ENCODE assay signal across 14 mouse cellular contexts in genomic region chr9:15487682-15488424, GRCm38 (mm10).
"Had no signal": no experiment of that assay in that cellular context is flagged by ENCODE, and none has a peak within 500 bp of the region (broad histone marks: within the 10 kb centered on the region; RNA-seq: fewer than 3 reads in every experiment).

No protein-coding gene starts in this region.

- H3K4me2 ChIP-seq: liver, embryonic 11.5 days; liver, embryonic 15.5 days; neural tube, embryonic 15.5 days had no signal

- H3K36me3 ChIP-seq: limb, embryonic 10.5 days; liver, embryonic 15.5 days; neural tube, embryonic 15.5 days had no signal

- H3K9me3 ChIP-seq: limb, embryonic 10.5 days; liver, embryonic 15.5 days; neural tube, embryonic 15.5 days had no signal

- DNase-seq: kidney, adult 11 months; lung, adult 2 months; lung, postnatal 10 days; midbrain, embryonic 14.5 days; right cerebral cortex, adult 18-20 months; right cerebral cortex, postnatal 25 days; thymus, postnatal 36 days had no signal

- H3K4me3 ChIP-seq: left cerebral cortex, adult 2 months; limb, embryonic 10.5 days; liver, embryonic 15.5 days; myocyte; neural tube, embryonic 15.5 days had no signal

- H3K27ac ChIP-seq: left cerebral cortex, adult 2 months; limb, embryonic 10.5 days; liver, embryonic 15.5 days; macrophage; neural tube, embryonic 15.5 days had no signal

- H3K9ac ChIP-seq: liver, embryonic 15.5 days; neural tube, embryonic 15.5 days had no signal

- H3K27me3 ChIP-seq: neural tube, embryonic 15.5 days had no signal
